Mouse (Mus musculus) right cerebral cortex, postnatal 36 days (tissue): Measurements from ENCODE around the gene Snrnp70.
A peak's percentile ranks its signal among the peaks of the same experiment; 100 is the strongest.
"Not testable (repeated sequence)": the region's sequence is repeated elsewhere in the genome, so short reads cannot be mapped to it uniquely, and the experiment has no call there.

Experiments used
- DNase-seq, 2 experiments: peaks; one replicate each; pipeline ENCODE4 v3.0.0; 2022; ENCODE audit warnings: low spot score in 2 of 2, mixed read lengths in 1 of 2

Snrnp70 gene

DNA sequence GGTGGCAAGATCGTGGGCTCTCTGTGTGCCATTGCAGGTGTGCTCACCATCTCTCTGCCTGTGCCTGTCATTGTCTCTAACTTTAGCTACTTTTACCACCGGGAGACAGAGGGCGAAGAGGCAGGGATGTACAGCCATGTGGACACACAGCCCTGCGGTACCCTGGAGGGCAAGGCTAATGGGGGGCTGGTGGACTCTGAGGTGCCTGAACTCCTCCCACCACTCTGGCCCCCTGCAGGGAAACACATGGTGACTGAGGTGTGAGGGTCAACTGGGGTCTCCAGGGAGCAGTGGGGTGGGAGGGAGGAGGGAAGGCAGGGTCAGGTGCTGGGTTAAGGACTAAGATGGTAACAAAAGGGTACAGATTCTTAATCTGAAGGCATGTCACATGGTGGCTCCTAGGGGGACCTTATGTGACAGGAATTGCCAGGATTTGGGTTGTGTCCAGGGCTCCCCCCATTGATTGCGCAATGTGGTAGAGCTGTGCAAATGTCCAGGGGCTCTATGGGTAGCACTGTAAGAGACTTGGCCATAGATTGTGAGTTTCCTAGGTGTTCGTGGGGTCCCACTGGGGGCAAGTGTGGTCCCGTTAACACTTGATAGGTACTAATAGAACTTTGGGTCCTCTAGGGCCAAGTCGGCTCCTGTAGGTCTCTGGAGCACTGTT is 14.1 kb upstream of the Snrnp70 start:
- no peak for DNase-seq

DNA sequence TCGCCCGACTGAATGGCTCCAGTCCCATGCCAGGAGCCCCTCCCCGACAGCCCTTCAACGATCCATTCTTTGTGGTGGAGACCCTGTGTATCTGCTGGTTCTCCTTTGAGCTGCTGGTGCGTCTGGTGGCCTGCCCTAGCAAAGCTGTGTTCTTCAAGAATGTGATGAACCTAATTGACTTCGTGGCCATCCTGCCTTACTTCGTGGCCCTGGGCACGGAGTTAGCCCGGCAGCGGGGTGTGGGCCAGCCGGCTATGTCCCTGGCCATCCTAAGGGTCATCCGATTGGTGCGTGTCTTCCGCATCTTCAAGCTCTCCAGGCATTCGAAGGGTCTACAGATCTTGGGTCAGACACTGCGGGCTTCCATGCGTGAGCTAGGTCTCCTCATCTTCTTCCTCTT is 13.4 kb upstream of the Snrnp70 start:
- DNase-seq: no peak

DNA sequence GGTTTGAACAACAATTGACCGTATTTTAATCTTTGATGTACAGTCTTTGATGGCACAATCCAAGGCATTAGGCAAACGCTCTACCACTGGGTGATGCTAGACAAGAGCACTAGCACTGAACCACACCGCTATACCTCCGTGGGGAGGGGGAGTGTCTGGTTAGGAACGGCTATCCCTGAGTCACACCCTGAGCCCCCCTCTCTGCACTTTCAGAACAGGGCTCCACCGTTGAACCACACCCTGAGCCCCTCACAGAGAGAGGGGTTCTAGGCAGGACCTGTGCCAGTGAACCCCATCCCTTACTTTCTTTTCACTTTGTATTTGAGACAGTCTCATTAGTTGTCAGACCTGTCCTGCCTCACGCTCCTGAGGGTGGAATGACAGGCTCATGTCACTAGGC is 12.8 kb upstream of the Snrnp70 start:
- DNase-seq: no peak

DNA sequence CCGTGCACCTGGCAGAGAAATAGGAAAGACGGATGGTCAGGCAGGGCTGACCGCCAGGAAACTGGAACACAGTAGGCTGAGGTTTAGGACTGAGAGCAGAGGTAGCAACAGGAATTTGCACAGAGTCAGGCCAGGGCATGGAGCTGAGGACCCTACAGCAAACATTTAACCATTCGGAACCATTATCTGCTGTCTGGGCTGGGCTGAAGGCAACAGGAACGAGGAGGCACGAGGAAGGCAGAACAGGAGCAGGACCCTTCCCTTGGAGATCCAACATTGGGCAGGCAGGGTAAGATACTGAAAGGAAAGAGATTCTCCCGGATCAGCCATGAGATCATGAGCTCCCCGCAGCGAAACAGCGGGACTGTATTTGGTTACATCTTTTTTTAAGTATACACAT is 12.3 kb upstream of the Snrnp70 start:
- DNase-seq: no peak

DNA sequence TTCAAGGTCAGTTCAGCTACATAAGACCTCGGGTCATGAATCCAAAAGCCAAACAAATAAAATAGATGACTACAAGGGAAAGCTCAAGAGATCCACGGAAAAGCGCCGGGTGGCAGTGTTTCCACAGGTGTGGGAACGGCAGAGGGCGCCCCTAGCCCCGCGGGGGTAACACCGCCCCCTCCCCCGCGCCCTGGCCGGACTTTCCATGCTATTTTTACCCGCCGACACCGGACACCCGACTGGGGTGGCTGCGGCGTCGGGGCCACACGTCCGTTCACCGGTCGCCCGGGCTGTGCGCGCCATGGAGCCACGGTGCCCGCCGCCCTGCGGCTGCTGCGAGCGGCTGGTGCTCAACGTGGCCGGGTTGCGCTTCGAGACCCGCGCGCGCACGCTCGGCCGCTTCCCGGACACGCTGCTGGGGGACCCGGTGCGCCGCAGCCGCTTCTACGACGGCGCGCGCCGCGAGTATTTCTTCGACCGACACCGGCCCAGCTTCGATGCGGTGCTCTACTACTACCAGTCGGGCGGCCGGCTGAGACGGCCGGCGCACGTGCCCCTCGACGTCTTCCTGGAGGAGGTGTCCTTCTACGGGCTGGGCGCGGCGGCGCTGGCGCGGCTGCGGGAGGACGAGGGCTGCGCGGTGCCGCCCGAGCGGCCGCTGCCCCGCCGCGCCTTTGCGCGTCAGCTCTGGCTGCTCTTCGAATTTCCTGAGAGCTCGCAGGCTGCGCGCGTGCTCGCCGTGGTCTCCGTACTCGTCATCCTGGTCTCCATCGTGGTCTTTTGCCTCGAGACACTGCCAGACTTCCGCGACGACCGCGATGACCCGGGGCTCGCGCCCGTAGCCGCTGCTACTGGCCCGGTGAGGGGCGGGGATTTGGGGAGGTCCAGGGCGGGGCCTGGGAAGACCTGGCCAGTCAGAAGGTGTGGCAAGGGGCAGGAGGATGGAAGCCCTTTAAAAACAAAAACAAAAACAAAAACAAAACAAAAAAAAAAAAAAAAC is 10.9 kb upstream of the Snrnp70 start:
- DNase-seq: no peak

DNA sequence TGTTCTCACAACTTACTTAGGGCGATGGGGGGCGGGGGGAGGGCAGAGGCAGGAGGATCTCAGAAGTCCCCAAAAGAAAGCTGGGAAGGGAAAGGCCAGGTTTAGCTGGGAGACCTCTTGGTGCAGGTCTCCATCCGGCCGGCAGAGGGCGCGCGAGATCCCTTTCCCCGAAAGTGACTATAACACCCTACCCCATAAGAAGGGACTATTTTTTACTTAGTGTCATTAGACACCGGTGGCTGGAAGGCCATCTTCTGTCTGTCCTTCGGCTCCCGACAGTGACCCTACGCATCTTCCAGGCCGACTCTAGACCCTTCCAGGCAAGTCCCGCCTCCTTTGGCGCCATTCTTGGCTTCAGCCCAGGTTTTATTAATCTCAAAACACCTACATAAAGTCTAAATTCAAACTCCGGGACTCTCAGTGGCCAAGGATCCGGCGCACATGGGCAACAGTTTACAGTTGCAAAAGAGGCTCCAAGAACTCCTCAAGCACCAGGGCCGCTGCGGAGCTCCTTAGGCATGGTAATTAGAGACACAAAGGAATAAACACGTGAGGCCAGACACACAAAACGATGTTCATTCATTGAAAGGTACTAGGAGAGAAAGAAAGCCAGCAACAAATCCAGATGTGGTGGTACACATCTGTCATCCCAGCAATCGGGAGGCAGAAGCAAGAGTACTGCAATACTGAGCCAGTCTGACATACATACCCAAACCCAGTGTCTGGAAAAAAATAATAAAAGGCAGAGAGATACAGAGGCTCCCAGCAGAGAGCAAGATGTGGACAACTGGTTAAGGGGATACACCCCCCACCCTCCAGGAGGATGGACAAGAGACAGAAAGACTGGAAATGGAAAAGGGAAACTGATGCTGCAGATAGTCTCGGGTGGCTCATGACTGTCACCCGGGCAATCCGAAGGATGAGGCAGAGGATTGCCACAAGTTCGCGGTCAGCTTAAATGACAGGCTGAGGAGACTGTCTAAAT is 9.8 kb upstream of the Snrnp70 start, which contains the start of gene Kcna7:
Gene Kcna7, plus strand, starts transcription at position 563 of the 985 bp plus-strand sequence.
- DNase-seq: no peak

DNA sequence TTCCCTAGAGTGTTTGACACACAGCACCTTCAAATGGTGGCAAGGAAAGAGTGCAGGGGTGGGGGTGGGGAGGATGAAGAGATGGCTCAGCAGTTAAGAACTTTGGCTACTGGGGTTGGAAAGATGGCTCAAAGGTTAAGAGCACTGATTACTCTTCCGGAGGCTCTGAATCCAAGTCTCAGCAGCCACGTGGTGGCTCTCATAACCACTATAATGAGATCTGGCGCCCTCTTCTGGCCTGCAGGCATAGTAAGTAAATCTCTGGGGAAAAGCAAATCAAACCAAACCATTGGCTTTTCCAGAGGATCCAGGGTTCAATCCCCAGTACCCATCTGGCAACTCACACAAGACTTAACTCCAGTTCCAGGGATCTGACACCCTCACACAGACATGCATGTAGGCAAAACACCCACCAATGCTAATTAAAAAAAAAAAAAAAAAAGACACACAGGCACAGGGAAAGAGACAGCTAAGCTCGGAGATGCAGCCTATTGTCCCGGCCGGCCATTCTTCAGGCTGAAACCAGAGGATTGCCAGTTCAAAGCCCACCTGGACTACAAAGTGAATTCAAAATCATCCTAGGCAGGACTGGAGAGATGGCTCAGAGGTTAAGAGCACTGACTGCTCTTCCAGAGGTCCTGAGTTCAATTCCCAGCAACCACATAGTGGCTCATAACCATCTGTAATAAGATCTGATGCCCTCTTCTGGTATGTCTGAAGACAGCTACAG is 8.2 kb upstream of the Snrnp70 start:
- no peak for DNase-seq

DNA sequence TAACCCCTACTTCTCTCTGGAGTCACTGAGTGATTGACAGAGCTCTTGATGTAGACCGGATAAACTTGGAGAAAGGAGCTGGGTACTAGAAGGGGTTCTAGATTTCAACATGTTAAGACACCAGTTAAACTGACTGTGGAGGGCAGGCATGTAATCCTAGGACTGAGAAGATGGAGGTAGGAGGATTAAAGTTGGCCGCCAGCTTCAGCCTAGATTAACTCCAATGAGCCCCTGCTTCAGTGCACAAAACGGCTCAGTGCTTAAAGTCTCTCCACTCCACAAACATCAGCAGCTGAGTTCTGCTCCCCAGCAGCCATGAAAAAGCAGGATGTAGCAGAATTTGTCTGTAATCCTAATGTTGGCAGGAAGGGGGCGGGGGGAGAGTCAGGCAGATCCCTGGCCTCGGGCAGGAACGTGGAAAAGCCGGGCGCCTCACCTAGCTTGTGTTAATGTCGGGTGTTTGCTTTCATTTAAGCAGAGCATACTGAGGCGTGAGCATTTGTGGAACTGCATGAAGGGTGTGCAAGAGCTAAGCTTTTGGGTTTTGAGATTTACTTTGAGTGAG is 6.1 kb upstream of the Snrnp70 start:
- no peak for DNase-seq

DNA sequence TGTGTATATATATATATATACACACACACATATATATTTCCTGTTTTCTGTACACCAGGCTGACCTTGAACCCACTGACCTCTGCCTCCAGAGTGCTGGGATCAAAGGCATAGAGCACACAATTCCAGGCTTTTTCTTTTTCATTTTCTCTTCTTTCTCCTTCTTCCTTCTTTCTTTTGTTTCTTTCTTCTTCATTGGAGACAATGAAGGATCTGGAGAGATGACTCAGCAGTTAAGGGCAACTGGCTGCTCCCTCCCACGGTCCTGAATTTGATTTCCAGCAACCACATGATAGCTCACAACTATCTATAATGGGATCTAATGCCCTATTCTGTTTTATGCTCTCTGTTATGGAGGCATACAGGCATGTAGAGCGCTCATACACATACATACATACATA is 1.2 kb upstream of the Snrnp70 start:
- DNase-seq: no peak

DNA sequence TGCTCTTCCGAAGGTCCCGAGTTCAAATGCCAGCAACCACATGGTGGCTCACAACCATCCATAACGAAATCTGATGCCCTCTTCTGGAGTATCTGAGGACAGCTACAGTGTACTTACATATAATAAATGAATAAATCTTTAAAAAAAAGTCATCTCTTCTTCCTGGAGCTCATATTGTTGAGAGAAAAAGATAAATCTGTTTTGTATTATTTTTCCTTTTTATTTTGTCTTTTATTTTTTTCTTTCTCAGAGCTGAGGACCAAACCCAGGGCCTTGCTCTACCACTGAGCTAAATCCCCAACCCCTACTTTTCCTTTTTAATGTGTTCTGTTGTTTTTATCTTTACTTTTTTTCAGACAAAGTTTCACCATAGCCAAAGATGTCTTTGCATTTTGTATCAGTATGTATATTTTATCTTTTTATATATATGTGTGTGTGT is 814 bp upstream of the Snrnp70 start:
- not testable (repeated sequence) for DNase-seq

DNA sequence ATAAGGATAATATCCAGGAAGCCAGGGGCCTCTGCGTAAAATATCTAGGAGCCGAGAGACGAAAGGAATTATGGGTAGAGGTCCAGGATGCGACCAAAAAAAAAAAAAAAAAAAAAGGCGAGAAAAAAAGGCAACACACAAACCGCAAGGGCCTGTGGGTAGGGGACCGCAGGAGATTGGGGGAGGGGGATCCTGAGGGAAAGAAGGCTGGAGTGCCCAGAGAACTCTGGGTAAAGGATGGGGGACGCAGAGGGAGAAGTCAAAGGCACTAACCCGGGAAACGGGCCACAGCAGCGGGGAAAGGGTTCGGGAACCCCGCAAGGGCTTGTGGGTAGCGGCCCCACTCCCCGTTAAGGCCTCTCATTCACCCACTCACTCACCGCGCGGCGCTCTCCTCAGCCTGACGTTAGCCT is 407 bp downstream of the Snrnp70 start:
- DNase-seq: no peak

DNA sequence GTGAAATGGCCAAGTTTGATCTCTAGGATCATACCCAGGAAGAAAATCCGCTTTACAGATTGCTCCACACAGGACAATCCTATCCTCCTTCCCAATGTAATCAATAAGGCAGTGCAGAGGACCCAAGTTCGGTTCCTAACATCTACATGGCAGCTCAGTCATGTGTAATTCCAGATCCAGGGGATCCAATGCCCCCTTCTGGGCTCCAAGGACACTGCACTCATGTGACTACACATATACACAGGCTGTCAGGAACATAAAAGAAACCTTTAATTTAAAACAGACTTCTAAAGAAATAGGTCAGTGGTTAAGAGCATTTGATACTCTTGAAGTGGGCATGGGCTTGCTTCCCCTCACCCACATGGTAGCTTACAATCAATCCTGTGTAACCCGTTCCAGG is 9.5 kb downstream of the Snrnp70 start:
- no peak for DNase-seq

DNA sequence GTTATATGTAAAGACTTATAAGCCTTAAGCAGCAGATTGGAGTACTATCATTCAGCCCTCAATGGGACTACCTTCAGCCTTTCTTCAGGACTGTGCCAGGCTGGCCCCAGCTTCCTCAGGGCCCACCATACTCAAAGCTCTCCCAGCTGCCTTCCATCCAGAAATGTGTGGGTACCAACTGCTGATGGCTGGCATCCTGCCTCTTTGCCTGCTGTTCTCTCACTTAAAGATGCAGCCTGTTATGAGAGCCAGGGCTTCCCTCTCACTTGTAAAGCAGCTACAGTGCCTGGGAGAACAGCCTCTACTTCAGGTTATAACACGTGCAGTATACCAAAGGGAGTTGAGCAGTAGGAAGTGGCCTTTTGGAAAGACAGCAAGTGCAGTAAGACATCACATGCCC is 19.5 kb downstream of the Snrnp70 start:
- DNase-seq: no peak

DNA sequence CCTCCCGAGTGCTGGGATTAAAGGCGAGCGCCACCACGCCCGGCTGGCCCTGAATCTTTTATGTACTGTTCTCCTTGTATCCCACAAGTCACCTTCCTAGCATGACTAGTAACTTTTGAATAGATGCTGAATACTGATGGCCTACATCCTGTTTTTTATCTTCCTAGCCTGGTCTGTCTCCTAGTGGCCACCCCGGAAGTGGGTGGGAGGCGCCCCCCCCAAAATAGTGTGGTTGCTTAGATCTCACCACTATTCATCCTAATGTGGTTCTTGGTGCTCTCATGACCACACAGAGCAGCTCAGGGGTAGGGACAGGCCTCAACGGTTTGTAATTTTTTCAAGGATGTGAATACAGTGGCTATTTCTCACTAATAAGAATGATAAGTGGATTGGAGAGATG is 20.9 kb downstream of the Snrnp70 start:
- DNase-seq: no peak

DNA sequence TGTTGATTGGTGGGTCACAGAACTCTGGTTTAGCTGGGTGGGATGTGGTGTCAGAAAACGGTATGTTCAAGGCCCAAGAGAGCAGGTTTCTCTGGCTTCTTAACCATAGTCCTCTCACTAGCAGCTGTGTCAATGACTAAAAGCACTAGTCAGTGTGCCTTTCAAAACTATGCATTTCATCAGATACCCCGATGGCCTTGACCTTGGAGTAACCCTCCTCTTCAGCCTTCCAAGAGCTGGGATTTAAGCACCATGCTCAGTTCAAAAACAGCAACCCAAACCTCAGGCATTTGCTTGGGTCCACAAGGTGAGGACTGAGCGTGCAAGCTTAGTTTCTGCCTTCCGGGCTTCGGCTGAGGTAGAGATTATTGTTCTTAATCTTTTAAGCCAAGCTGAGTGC is 23.2 kb downstream of the Snrnp70 start:
- no peak for DNase-seq

DNA sequence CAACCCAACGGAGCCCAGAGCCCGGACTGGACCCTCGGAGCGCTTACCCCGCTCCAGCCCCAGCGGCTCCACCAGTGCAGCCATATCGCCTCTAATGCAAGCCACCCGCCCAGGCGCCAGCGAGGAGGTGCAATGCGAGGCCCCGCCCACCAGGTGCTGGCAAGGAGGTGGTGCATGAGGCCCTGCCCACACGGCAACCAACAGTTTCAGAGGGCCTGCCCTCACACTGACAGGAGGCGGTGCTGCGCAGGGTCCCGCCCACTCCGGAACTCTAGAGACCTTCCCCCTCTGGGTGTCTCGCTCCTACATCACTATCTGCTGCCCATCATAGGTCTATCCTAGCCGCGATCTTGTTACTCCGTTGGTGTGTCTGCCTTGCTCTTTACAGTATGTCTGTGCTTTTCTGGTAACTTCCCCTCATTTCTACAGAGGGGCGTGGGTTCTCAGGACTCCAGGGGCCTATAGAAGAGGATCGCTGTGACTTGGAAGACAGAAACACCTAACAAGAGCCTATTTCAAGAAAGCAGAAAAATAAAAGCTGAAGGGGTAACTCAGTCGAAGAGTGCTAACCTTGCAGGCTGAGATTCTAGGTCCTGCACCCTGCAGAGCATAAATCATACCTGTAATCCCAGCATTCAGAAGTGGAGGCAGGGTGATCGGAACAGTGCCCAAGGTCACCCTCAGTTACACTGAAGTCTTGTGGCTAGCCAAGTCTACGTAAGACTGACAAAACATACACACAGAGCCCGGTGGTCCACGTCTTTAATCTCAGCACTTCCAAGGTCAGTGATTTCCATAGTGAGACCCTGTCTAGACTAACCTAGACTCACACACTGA is 24.8 kb downstream of the Snrnp70 start, which contains the start of gene Lin7b:
Gene Lin7b, minus strand, starts transcription at position 109 of the 837 bp plus-strand sequence.
- peak; percentile 93 to 94 for DNase-seq

DNA sequence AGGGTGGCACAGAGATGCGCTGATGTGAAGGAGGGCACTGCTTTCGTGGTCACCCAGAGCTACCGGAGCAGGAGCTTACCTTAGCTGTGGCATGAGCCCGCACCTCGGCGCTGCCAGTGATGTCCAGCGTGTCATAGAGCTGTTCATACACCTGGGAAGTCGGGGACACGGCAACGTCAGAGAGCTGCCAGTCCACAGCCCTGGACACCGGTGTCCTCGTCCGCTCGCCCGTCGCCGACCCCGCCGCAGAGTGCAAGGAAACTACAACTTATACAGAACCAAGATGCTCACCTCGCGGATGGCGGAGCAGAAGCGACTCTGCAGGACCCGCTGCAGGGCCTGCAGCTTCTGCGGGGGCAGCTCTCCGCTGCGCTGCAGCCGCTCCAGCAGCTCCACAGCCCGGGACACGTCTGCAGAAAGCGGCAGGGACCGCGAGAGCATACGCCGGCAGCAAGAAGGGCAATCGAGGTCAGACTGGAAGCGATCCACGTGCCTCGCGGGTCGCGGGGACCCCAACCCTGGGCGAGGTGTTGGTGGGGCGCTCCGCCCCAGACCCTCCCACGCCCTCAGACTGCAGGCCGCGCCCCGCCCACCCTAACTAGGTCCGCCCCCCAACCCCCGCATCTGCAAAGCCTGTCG is 25.6 kb downstream of the Snrnp70 start:
- DNase-seq: peak in 1 of 2 experiments; percentile 32

DNA sequence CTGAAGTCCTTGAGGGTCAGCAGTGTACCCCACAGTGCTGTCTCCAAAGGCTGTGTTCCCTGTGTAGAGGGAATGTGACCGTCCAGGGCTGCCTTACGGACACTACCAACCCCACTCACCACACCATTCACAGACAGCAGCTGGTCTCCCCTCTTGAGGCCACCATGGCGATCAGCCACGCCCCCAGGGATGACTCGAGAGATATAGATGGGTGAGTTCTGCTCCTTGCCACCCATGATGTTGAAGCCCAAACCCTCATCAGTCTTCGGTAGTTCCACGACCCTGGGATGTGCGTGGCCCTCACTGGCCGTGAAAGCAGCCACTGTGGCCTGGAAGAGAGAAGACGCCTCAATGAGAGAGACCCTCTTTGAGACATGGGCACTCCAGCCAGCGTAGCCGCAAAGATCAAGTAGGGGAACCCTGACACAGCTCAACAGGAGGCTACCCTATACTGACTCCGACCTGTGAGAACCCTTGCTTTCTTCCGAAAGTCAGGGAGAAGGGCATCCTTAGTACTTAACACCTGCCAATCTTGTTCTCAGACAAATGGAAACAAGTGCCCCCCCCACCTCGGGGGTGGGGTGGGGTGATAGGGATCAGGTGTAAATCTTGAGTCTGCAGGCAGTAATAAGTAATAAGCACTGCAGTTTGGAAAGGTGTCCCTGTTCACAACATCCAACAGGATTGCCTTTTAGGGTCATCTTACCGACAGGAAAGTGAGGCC is 26.4 kb downstream of the Snrnp70 start:
- no peak for DNase-seq
